Mouse (Mus musculus): ENCODE results near the gene Tenm4.

GRCm38 (mm10) chr7:96524486-96525205 is 353.6 kb downstream of the Tenm4 start:
- TF ChIP-seq CTCF (IDR thresholded peaks at IDR 0.05; ENCODE audit: extremely low read depth, insufficient read length, insufficient replicate concordance, low read depth, low read length) (no peak), POLR2A (IDR thresholded peaks at IDR 0.05; ENCODE audit: low read depth, low read length) (no peak)
